Mouse (Mus musculus) brown adipose tissue, adult 24 weeks (tissue): ENCODE measurements around the gene Commd2. TPM values are rescaled to one million over a fixed set of nuclear protein-coding genes. Genes with fewer than 3 reads are reported as not detected.

Experiments used
- polyA plus RNA-seq: library from polyadenylated mRNA; stranded (reverse); fragments of >200 nt; gene quantifications from 2 replicates; pipeline ENCODE4 v1.2.4, GENCODE M21; 2012; ENCODE audit not compliant: missing spikeins, insufficient read depth, insufficient read length

Commd2 gene
- polyA plus RNA-seq, 1 experiment = 32.9 TPM

Other genes with a start within 250 kb of the Commd2 start
- not detected in 2 replicates for gene Tm4sf4, start 226.4 kb downstream of the Commd2 start, polyA plus RNA-seq
- 27.8 and 28.3 TPM in 2 replicates for gene Wwtr1, start 75.8 kb downstream of the Commd2 start, polyA plus RNA-seq
- not detected in 2 replicates for gene Ankub1, start 41.1 kb upstream of the Commd2 start, polyA plus RNA-seq
- 79.4 and 115 TPM in 2 replicates for gene Rnf13, start 84.3 kb upstream of the Commd2 start, polyA plus RNA-seq
- 6.7 and 8.0 TPM in 2 replicates for gene Pfn2, start 196.4 kb upstream of the Commd2 start, polyA plus RNA-seq